Mouse (Mus musculus): Measurements from ENCODE around the gene Gm10401.
"Not testable (repeated sequence)": the region's sequence is repeated elsewhere in the genome, so short reads cannot be mapped to it uniquely, and the experiment has no call there.

The Gm10401 gene

GRCm38 (mm10) chr5:115118961-115119570, 21.0 kb upstream of the Gm10401 start, which contains the start of gene Acads:
Acads (minus strand) TSS chr5:115119346.
- peak in 1 of 2 experiments; percentile 44 for DNase-seq (ENCODE audit: low spot score in 2 of 2)

GRCm38 (mm10) chr5:115117467-115117866, 19.4 kb upstream of the Gm10401 start:
- no peak for DNase-seq (ENCODE audit: low spot score in 2 of 2)

GRCm38 (mm10) chr5:115116426-115116825, 18.3 kb upstream of the Gm10401 start:
- no peak for DNase-seq (ENCODE audit: low spot score in 2 of 2)

GRCm38 (mm10) chr5:115114501-115114900, 16.4 kb upstream of the Gm10401 start:
- DNase-seq (ENCODE audit: low spot score in 2 of 2), result no peak

- DNase-seq (ENCODE audit: low spot score in 2 of 2), result no peak
Measured at GRCm38 (mm10) chr5:115113244-115113643, 15.1 kb upstream of the Gm10401 start.

- DNase-seq (ENCODE audit: low spot score in 2 of 2), result no peak
Measured at GRCm38 (mm10) chr5:115111156-115111555, 13.1 kb upstream of the Gm10401 start.

GRCm38 (mm10) chr5:115103253-115103652, 5.2 kb upstream of the Gm10401 start:
- DNase-seq (ENCODE audit: low spot score in 2 of 2), result not testable (repeated sequence)

GRCm38 (mm10) chr5:115102231-115102630, 4.1 kb upstream of the Gm10401 start:
- no peak for DNase-seq (ENCODE audit: low spot score in 2 of 2)

GRCm38 (mm10) chr5:115100473-115100872, 2.4 kb upstream of the Gm10401 start:
- no peak for DNase-seq (ENCODE audit: low spot score in 2 of 2)

GRCm38 (mm10) chr5:115099991-115100390, 1.9 kb upstream of the Gm10401 start:
- DNase-seq (ENCODE audit: low spot score in 2 of 2), result no peak

GRCm38 (mm10) chr5:115099530-115099929, 1.4 kb upstream of the Gm10401 start:
- no peak for DNase-seq (ENCODE audit: low spot score in 2 of 2)

- no peak for DNase-seq (ENCODE audit: low spot score in 2 of 2)
Measured at GRCm38 (mm10) chr5:115091776-115092175, 6.3 kb downstream of the Gm10401 start.

GRCm38 (mm10) chr5:115091015-115091414, 7.1 kb downstream of the Gm10401 start:
- DNase-seq (ENCODE audit: low spot score in 2 of 2), result no peak

GRCm38 (mm10) chr5:115089592-115090268, 8.4 kb downstream of the Gm10401 start:
- no peak for DNase-seq (ENCODE audit: low spot score in 2 of 2)

GRCm38 (mm10) chr5:115085675-115086074, 12.4 kb downstream of the Gm10401 start:
- no peak for DNase-seq (ENCODE audit: low spot score in 2 of 2)

GRCm38 (mm10) chr5:115083492-115083891, 14.6 kb downstream of the Gm10401 start:
- DNase-seq (ENCODE audit: low spot score in 2 of 2), result no peak

- DNase-seq (ENCODE audit: low spot score in 2 of 2), result no peak
Measured at GRCm38 (mm10) chr5:115081636-115082035, 16.5 kb downstream of the Gm10401 start.

- DNase-seq (ENCODE audit: low spot score in 2 of 2), result peak in 1 of 2 experiments; percentile 28
Measured at GRCm38 (mm10) chr5:115076144-115076901, 21.8 kb downstream of the Gm10401 start.

GRCm38 (mm10) chr5:115074749-115075148, 23.3 kb downstream of the Gm10401 start:
- no peak for DNase-seq (ENCODE audit: low spot score in 2 of 2)

GRCm38 (mm10) chr5:115073306-115073705, 24.8 kb downstream of the Gm10401 start:
- not testable (repeated sequence) for DNase-seq (ENCODE audit: low spot score in 2 of 2)

- peak; percentile 45 to 59 for DNase-seq (ENCODE audit: low spot score in 2 of 2)
Measured at GRCm38 (mm10) chr5:115072143-115072542, 26.0 kb downstream of the Gm10401 start.

GRCm38 (mm10) chr5:115071096-115071901, 26.8 kb downstream of the Gm10401 start:
- no peak for DNase-seq (ENCODE audit: low spot score in 2 of 2)

Data from right cerebral cortex, postnatal 36 days (tissue).